Mouse (Mus musculus) thymus, adult 2 months (tissue): ENCODE data around the gene Snx15. TPM values are rescaled to one million over a fixed set of nuclear protein-coding genes. Genes with fewer than 3 reads are reported as not detected.
A peak's percentile ranks its signal among the peaks of the same experiment; 100 is the strongest.

Experiments used
- DNase-seq: peaks from one replicate; pipeline ENCODE4 v3.0.0; 2021
- H3K27ac ChIP-seq: fragments of 200-500 bp; 2 replicates; pipeline ENCODE4 v1.5.1; 2012; ENCODE audit warnings: low read length, control low read depth; ENCODE audit not compliant: control insufficient read depth, insufficient read depth
- H3K27me3 ChIP-seq: fragments of 200-500 bp; 2 replicates; pipeline ENCODE4 v1.6.1; 2012; ENCODE audit warnings: mild to moderate bottlenecking, low read length, moderate library complexity, mixed read lengths; ENCODE audit not compliant: control insufficient read depth, insufficient read depth
- H3K36me3 ChIP-seq: fragments of 200-500 bp; 2 replicates; pipeline ENCODE4 v1.6.1; 2012; ENCODE audit warnings: mild to moderate bottlenecking, low read length, moderate library complexity; ENCODE audit not compliant: control insufficient read depth, insufficient read depth
- H3K4me1 ChIP-seq: fragments of 200-500 bp; replicated peaks from 2 replicates; pipeline ENCODE4 v1.6.1; 2012; ENCODE audit warnings: low read length; ENCODE audit not compliant: control insufficient read depth, insufficient read depth
- H3K4me3 ChIP-seq: fragments of 200-500 bp; 2 replicates; pipeline ENCODE4 v1.5.1; 2012; ENCODE audit warnings: mild to moderate bottlenecking, low read length, control low read depth, moderate library complexity; ENCODE audit not compliant: control insufficient read depth, insufficient read depth
- CTCF ChIP-seq: fragments of 200-500 bp; IDR thresholded peaks from 2 replicates; pipeline ENCODE4 v1.5.1; 2012; ENCODE audit warnings: mild to moderate bottlenecking, control low read depth, low read length, moderate library complexity, borderline replicate concordance; ENCODE audit not compliant: control insufficient read depth, poor library complexity, insufficient read depth; ENCODE audit errors: extremely low read depth
- POLR2A ChIP-seq: fragments of 200-500 bp; IDR thresholded peaks from 2 replicates; pipeline ENCODE4 v1.6.1; 2012; ENCODE audit warnings: mild to moderate bottlenecking, low read length, control low read depth, moderate library complexity; ENCODE audit not compliant: control insufficient read depth, poor library complexity, insufficient read depth; ENCODE audit errors: extremely low read depth
- WGBS: fragments of 180-500 bp; shearing (Covaris S2); methylation state at CpG from one replicate; pipeline ENCODE4 v1.1.7; 2018; 5-methylcytosine and 5-hydroxymethylcytosine counted together
- polyA plus RNA-seq: library from polyadenylated mRNA; depleted of rRNA; stranded (reverse); fragments of >200 nt; gene quantifications from 2 replicates; pipeline ENCODE4 v1.2.3, GENCODE M21; 2012

Snx15 gene
- polyA plus RNA-seq, 1 experiment = 86.2 TPM

DNA sequence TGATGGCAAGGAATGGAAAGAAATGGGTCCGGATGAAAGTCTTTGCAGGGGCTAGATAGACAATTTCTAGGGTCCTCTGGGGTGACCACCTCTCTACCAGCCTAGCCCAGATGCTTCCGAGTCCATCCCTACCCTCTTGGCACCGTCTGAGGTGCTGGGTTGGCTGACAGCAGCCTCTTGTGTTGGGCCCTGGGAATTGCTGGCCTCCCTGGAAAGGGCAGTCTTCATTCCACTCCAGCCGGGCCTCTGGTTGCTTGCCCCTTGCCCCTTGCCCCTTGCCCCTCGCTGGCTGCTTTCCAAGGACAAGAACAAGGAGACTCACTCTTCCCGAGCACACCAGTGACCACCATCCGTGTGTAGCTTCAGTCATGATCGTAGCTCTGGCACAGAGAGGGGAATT is 28.3 kb upstream of the Snx15 start:
- 90% methylated on average over 8 of the region's 8 CpGs for WGBS
- Histone ChIP-seq H3K36me3 (no peaks in the 10 kb centered on the region), H3K27me3 (no peaks in the 10 kb centered on the region), H3K4me3 (no peak overlapping the region), H3K4me1 (no peaks in the 10 kb centered on the region), H3K27ac (no peak overlapping the region)
- no peak for DNase-seq
- TF ChIP-seq CTCF (no peak), POLR2A (no peak)

DNA sequence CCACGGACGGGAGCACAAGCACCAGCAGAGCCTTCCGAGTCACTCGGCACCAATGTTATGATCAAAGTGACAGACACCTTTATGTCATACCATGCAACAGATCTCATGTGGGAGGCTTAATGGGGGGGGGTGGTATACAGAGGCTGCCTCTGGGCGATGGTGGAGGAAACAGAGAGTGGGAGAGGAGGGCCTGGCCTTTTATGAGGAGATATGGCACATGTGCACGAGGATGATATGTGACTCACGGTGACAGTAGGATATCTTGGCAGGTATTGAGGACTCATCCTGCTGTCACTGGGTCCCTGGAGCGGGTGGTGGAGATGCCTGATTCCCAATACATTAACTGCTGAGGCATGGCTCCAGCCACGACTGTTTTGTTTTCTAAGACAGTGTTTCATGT is 27.1 kb upstream of the Snx15 start:
- no peak for DNase-seq
- H3K4me1 ChIP-seq = no peaks in the 10 kb centered on the region
- no peak overlapping the region for H3K27ac ChIP-seq
- no peaks in the 10 kb centered on the region for H3K27me3 ChIP-seq
- TF ChIP-seq CTCF = no peak
- TF ChIP-seq POLR2A = no peak
- 91% methylated on average over 9 of the region's 9 CpGs for WGBS
- no peak overlapping the region for H3K4me3 ChIP-seq
- H3K36me3 ChIP-seq = no peaks in the 10 kb centered on the region

DNA sequence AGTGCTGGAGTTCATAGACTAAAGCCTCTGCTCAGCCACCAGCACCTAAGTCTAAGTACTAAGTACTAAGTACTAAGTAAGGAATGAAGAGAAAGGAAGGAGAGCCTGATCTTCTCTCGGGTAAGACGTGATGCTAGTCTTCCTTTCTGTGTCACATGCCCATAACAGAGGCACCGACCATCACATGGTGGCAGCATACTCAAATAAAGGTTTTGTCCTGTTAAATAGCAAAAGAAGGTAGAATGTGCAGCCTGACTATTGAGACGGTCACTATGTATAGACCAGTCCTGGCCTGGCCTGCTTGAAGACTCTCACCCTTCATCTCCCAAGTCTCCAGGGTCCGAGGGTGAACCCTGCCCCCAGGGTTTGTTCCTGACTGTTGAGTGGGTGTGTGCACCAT is 16.7 kb upstream of the Snx15 start:
- TF ChIP-seq POLR2A (no peak), CTCF (no peak)
- no peak overlapping the region for H3K27ac ChIP-seq
- peaks cover 2% of the 10 kb centered on the region for H3K4me1 ChIP-seq
- no peaks in the 10 kb centered on the region for H3K27me3 ChIP-seq
- WGBS = 87% methylated on average over 5 of the region's 5 CpGs
- no peaks in the 10 kb centered on the region for H3K36me3 ChIP-seq
- DNase-seq = no peak
- H3K4me3 ChIP-seq = no peak overlapping the region

GRCm38 (mm10) chr19:6141394-6141749 is 13.3 kb upstream of the Snx15 start, which contains the start of gene Arl2:
Gene Arl2 (minus strand): TSS chr19:6141548.
- Histone ChIP-seq H3K4me1 (peaks cover 16% of the 10 kb centered on the region), H3K27me3 (no peaks in the 10 kb centered on the region), H3K36me3 (no peaks in the 10 kb centered on the region), H3K27ac (peak within 1 kb of the TSS; percentile 86), H3K4me3 (peak within 1 kb of the TSS; percentile 66)
- DNase-seq = peak; percentile 79
- 1% methylated on average over 15 of the region's 15 CpGs for WGBS
- TF ChIP-seq POLR2A (no peak), CTCF (no peak; the same call in 1 of the 2 replicates)

GRCm38 (mm10) chr19:6140678-6141393 is 12.7 kb upstream of the Snx15 start, which contains the start of gene Batf2:
Gene Batf2 (plus strand): TSS chr19:6140983.
- peak within 1 kb of the TSS; percentile 86 for H3K27ac ChIP-seq
- peaks cover 16% of the 10 kb centered on the region for H3K4me1 ChIP-seq
- TF ChIP-seq CTCF (peak; percentile 83), POLR2A (peak; percentile 25; the same call in 1 of the 2 replicates)
- no peaks in the 10 kb centered on the region for H3K27me3 ChIP-seq
- peak within 1 kb of the TSS; percentile 66 for H3K4me3 ChIP-seq
- under 1% methylated on average over 68 of the region's 68 CpGs for WGBS
- H3K36me3 ChIP-seq = no peaks in the 10 kb centered on the region
- DNase-seq = peak; percentile 90

DNA sequence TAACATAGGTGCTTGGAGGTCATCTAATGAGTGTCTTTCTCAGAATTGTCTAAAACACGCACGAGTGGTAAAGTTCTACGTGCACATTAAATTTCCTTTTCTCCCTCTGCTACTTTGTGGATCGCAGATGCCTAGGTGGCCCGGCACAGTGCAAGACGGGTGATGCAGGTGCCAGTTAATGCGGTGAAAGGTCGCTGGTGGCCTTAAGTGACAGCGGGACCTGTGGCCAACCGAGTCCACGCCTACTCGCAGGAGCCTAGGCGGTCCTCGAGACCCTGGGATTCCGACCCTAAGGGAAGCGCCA is 12.2 kb upstream of the Snx15 start:
- TF ChIP-seq POLR2A (no peak), CTCF (no peak)
- peak overlapping the region; percentile 66 for H3K4me3 ChIP-seq
- no peaks in the 10 kb centered on the region for H3K27me3 ChIP-seq
- no peak for DNase-seq
- peak overlapping the region; percentile 36 for H3K27ac ChIP-seq
- under 1% methylated on average over 16 of the region's 16 CpGs for WGBS
- H3K4me1 ChIP-seq = peaks cover 16% of the 10 kb centered on the region
- no peaks in the 10 kb centered on the region for H3K36me3 ChIP-seq
